Mouse (Mus musculus) lung, embryonic 14.5 days (tissue): Measurements from ENCODE around the gene Wnt6. TPM values are rescaled to one million over a fixed set of nuclear protein-coding genes. Genes with fewer than 3 reads are reported as not detected.
A peak's percentile ranks its signal among the peaks of the same experiment; 100 is the strongest.

Experiments used
- ATAC-seq: fragments of 200-750 bp; cut with Nextera tagmentation; 2 replicates; pipeline ENCODE4 v1.8.0; 2017; ENCODE audit warnings: mild to moderate bottlenecking, moderate TSS enrichment, moderate library complexity; ENCODE audit not compliant: insufficient read depth
- DNase-seq: peaks from one replicate; pipeline ENCODE4 v3.0.0-alpha.2; 2015
- H3K27ac ChIP-seq: fragments of 300-500 bp; sonication (generic); 2 replicates; pipeline ENCODE4 v1.5.1; 2014; ENCODE audit warnings: low read depth, mild to moderate bottlenecking, moderate library complexity
- H3K27me3 ChIP-seq: fragments of 300-500 bp; sonication (generic); 2 replicates; pipeline ENCODE4 v1.6.1; 2014; ENCODE audit warnings: low read length, control low read depth; ENCODE audit not compliant: insufficient read depth
- H3K36me3 ChIP-seq: fragments of 300-500 bp; sonication (generic); 2 replicates; pipeline ENCODE4 v1.6.1; 2014; ENCODE audit warnings: control low read depth; ENCODE audit not compliant: insufficient read depth
- H3K4me1 ChIP-seq: fragments of 300-500 bp; sonication (generic); 2 replicates; pipeline ENCODE4 v1.6.1; 2014; ENCODE audit warnings: antibody characterized with exemption, control low read depth; ENCODE audit not compliant: insufficient read depth
- H3K4me2 ChIP-seq: fragments of 300-500 bp; sonication (generic); 2 replicates; pipeline ENCODE4 v1.6.1; 2014; ENCODE audit warnings: mild to moderate bottlenecking
- H3K4me3 ChIP-seq: fragments of 300-500 bp; sonication (generic); 2 replicates; pipeline ENCODE4 v1.5.1; 2014; ENCODE audit warnings: low read depth, low read length
- H3K9ac ChIP-seq: fragments of 300-500 bp; sonication (generic); 2 replicates; pipeline ENCODE4 v1.6.1; 2014
- H3K9me3 ChIP-seq: fragments of 300-500 bp; sonication (generic); 2 replicates; pipeline ENCODE4 v1.6.1; 2016; ENCODE audit warnings: low read depth, low read length, control low read depth
- CTCF ChIP-seq: IDR thresholded peaks from 2 replicates; pipeline ENCODE4 v1.5.1; 2016; ENCODE audit warnings: antibody characterized with exemption, low read depth
- WGBS: fragments of 180-500 bp; shearing (Covaris S2); extraction: QIAGEN DNeasy Blood & Tissue Kit; methylation state at CpG from one replicate; pipeline ENCODE4 v1.1.7; 2014; 5-methylcytosine and 5-hydroxymethylcytosine counted together
- polyA plus RNA-seq: library from polyadenylated mRNA; unstranded; fragments of >200 nt; fragmentation: Nextera tagmentation; extraction: Ambion mirVana; gene quantifications from 2 replicates; pipeline ENCODE4 v1.2.1, GENCODE M21; 2014

Wnt6 gene
- polyA plus RNA-seq, 1 experiment from 2014 or later, result 0.57 TPM

- no peaks in the 10 kb centered on the region for H3K9me3 ChIP-seq
- H3K27me3 ChIP-seq, result peaks cover 54% of the 10 kb centered on the region
- no peak overlapping the region for H3K4me2 ChIP-seq
- peaks cover 13% of the 10 kb centered on the region for H3K4me1 ChIP-seq
- DNase-seq (no peak), ATAC-seq (no peak)
- TF ChIP-seq CTCF, result no peak
- no peak overlapping the region for H3K9ac ChIP-seq
- no peaks in the 10 kb centered on the region for H3K36me3 ChIP-seq
- no peak overlapping the region for H3K4me3 ChIP-seq
- 16% methylated on average over 7 of the region's 7 CpGs for WGBS
- no peak overlapping the region for H3K27ac ChIP-seq
These were observed 2.4 kb downstream of the Wnt6 start for GRCm38 (mm10) chr1:74774062-74774461.

- peak; percentile 39 for TF ChIP-seq CTCF
- DNase-seq, result peak; percentile 33
- H3K4me1 ChIP-seq, result peaks cover 10% of the 10 kb centered on the region
- ATAC-seq, result no peak
- no peak overlapping the region for H3K4me3 ChIP-seq
- WGBS, result 11% methylated on average over 5 of the region's 5 CpGs
- H3K9ac ChIP-seq, result no peak overlapping the region
- H3K27me3 ChIP-seq, result peaks cover 47% of the 10 kb centered on the region
- H3K4me2 ChIP-seq, result no peak overlapping the region
- H3K9me3 ChIP-seq, result no peaks in the 10 kb centered on the region
- H3K36me3 ChIP-seq, result no peaks in the 10 kb centered on the region
- no peak overlapping the region for H3K27ac ChIP-seq
These were observed 4.1 kb downstream of the Wnt6 start for GRCm38 (mm10) chr1:74775816-74776215.

- H3K27ac ChIP-seq, result no peak overlapping the region
- no peak overlapping the region for H3K9ac ChIP-seq
- DNase-seq (no peak), ATAC-seq (no peak)
- H3K9me3 ChIP-seq, result no peaks in the 10 kb centered on the region
- H3K4me1 ChIP-seq, result no peaks in the 10 kb centered on the region
- H3K4me3 ChIP-seq, result no peak overlapping the region
- H3K27me3 ChIP-seq, result peaks cover 57% of the 10 kb centered on the region
- 14% methylated on average over 3 of the region's 3 CpGs for WGBS
- no peaks in the 10 kb centered on the region for H3K36me3 ChIP-seq
- TF ChIP-seq CTCF, result no peak
- H3K4me2 ChIP-seq, result no peak overlapping the region
These were observed 7.3 kb downstream of the Wnt6 start for GRCm38 (mm10) chr1:74778934-74779486.

- no peaks in the 10 kb centered on the region for H3K36me3 ChIP-seq
- no peak overlapping the region for H3K4me3 ChIP-seq
- peaks cover 72% of the 10 kb centered on the region for H3K27me3 ChIP-seq
- TF ChIP-seq CTCF, result no peak
- no peak overlapping the region for H3K9ac ChIP-seq
- H3K27ac ChIP-seq, result no peak overlapping the region
- no peak overlapping the region for H3K4me2 ChIP-seq
- 18% methylated on average over 14 of the region's 14 CpGs for WGBS
- DNase-seq, result peak; percentile 42
- H3K4me1 ChIP-seq, result no peaks in the 10 kb centered on the region
- H3K9me3 ChIP-seq, result peaks cover 3% of the 10 kb centered on the region; the same call in 1 of the 2 replicates
- ATAC-seq, result no peak
These were observed 10.4 kb downstream of the Wnt6 start for GRCm38 (mm10) chr1:74782045-74782444.

GRCm38 (mm10) chr1:74783554-74783953, 11.9 kb downstream of the Wnt6 start:
- 4% methylated on average over 13 of the region's 13 CpGs for WGBS

GRCm38 (mm10) chr1:74784041-74784759, 12.5 kb downstream of the Wnt6 start:
- ATAC-seq (0 out of 2 replicates have a peak, but pooled peaks have one; percentile 24), DNase-seq (peak; percentile 74)
- no peaks in the 10 kb centered on the region for H3K36me3 ChIP-seq
- peak overlapping the region; percentile 8; the same call in 1 of the 2 replicates for H3K9ac ChIP-seq
- no peak overlapping the region for H3K27ac ChIP-seq
- no peaks in the 10 kb centered on the region for H3K4me1 ChIP-seq
- TF ChIP-seq CTCF, result peak; percentile 67
- WGBS, result under 1% methylated on average over 67 of the region's 67 CpGs
- H3K4me3 ChIP-seq, result peak overlapping the region; percentile 41
- peaks cover 91% of the 10 kb centered on the region for H3K27me3 ChIP-seq
- peaks cover 3% of the 10 kb centered on the region; the same call in 1 of the 2 replicates for H3K9me3 ChIP-seq
- H3K4me2 ChIP-seq, result peak overlapping the region; percentile 78

More at GRCm38 (mm10) chr1:74783554-74783953, 11.9 kb downstream of the Wnt6 start:
- Histone ChIP-seq H3K36me3 (no peaks in the 10 kb centered on the region), H3K4me3 (peak overlapping the region; percentile 41), H3K27me3 (peaks cover 88% of the 10 kb centered on the region), H3K4me2 (peak overlapping the region; percentile 78), H3K9me3 (peaks cover 3% of the 10 kb centered on the region; the same call in 1 of the 2 replicates), H3K4me1 (no peaks in the 10 kb centered on the region), H3K9ac (no peak overlapping the region), H3K27ac (no peak overlapping the region)
- TF ChIP-seq CTCF, result no peak
- DNase-seq (no peak), ATAC-seq (no peak)

GRCm38 (mm10) chr1:74787846-74788245, 16.2 kb downstream of the Wnt6 start:
- no peak overlapping the region for H3K4me3 ChIP-seq
- H3K27me3 ChIP-seq, result peaks cover 98% of the 10 kb centered on the region
- no peak overlapping the region for H3K9ac ChIP-seq
- peak; percentile 35; the same call in 1 of the 2 replicates for ATAC-seq
- peak; percentile 93 for DNase-seq
- 0 out of 2 replicates have a peak, but pooled peaks cover 2% of the 10 kb centered on the region for H3K4me1 ChIP-seq
- no peak overlapping the region for H3K27ac ChIP-seq
- peak; percentile 87 for TF ChIP-seq CTCF
- H3K4me2 ChIP-seq, result no peak overlapping the region
- peaks cover 3% of the 10 kb centered on the region; the same call in 1 of the 2 replicates for H3K9me3 ChIP-seq
- WGBS, result 5% methylated on average over 7 of the region's 7 CpGs
- no peaks in the 10 kb centered on the region for H3K36me3 ChIP-seq
